Mouse (Mus musculus): ENCODE data around the gene Ubxn6. TPM values are rescaled to one million over a fixed set of nuclear protein-coding genes. Genes with fewer than 3 reads are reported as not detected.
A peak's percentile ranks its signal among the peaks of the same experiment; 100 is the strongest.
"Not testable (repeated sequence)": the region's sequence is repeated elsewhere in the genome, so short reads cannot be mapped to it uniquely, and the experiment has no call there.

Gene Ubxn6
- total RNA-seq (2017) = 38.0 to 40.4 TPM (median 38.5 TPM) in 3 replicates

DNA sequence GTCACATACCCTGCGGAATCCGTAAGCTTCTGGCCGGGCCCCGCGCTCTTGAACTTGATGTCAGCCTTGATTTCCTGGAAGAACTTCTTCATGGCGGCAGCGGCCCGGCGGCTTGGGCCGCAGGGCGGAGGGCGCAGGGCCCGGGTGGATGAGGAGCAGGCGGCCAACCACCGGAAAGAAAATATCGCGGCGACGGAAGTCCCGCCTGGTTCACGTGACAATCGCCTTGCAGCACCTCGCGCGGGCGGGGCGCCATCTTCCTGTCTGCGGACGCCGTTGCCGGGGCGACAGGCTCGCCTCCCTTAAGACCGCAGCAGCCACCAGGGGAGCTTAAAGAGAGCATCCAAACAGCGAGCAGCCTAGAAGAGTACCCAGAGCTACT is at the start of gene Ubxn6:
TSS of gene Ubxn6 (minus strand) at position 202 of the 382 bp plus-strand sequence.
- peak; percentile 41 for ATAC-seq (replicated peaks; ENCODE audit: insufficient number of reproducible peaks, low FRiP score, low TSS enrichment, poor library complexity, severe bottlenecking)

DNA sequence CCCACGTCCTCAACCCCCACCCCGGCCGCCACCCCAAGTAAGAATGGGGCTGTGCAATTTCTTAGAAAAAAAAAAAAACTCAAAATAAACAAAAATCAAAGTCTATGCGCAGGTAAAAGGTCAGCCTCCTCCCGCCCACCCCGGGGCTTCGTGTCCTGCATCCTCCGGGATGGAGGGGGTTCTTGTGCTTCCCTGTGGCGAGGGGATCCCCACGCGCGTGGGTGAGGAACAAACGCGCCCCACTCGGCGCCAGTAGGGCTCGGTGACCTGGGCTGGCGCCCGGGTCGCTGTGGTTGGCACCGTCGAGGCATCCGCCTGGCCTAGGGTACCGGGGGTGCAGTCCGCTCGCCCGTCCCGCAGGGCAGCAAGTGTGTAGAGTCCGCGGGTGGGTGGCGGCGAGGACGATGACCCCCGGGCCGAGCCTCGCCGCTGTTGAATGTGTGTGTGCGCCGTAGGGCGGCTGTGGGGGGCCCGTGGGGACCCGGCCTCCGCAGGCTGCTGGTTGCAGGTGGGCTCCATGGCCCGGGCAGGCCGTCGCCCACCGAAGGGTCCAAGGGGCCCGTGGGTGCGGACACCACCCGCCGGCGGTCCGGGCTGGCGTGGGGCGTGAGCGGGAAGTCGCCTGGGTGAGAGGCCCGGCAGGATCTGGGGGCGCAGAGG is 49.0 kb upstream of the Ubxn6 start:
- no peak for ATAC-seq (replicated peaks; ENCODE audit: insufficient number of reproducible peaks, low FRiP score, low TSS enrichment, poor library complexity, severe bottlenecking)

GRCm38 (mm10) chr17:56123161-56123560 is 48.3 kb upstream of the Ubxn6 start:
- no peak for ATAC-seq (replicated peaks; ENCODE audit: insufficient number of reproducible peaks, low FRiP score, low TSS enrichment, poor library complexity, severe bottlenecking)

DNA sequence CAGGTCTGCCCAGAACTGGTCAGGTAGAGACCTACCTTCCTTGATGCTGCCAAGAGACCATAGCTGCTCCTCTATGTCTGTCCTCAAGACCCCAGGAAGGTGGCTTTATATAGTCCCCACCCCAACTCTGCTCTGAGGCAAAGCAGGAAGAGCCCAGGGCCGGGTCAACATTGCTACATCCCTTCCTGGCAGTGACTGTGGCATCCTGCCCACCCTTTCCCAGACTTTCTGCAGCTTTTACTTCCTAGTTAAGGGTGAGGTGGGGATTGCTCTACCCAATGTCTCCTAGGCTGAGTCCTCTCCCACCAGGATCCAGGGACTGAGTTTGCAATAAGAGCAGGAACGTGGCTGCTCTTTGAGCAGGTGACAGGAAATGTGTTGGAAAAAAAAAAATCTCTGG is 47.0 kb upstream of the Ubxn6 start, which contains the start of gene Lrg1:
TSS of gene Lrg1 (minus strand) at position 176 of the 400 bp plus-strand sequence.
- ATAC-seq (replicated peaks; ENCODE audit: insufficient number of reproducible peaks, low FRiP score, low TSS enrichment, poor library complexity, severe bottlenecking) = no peak

DNA sequence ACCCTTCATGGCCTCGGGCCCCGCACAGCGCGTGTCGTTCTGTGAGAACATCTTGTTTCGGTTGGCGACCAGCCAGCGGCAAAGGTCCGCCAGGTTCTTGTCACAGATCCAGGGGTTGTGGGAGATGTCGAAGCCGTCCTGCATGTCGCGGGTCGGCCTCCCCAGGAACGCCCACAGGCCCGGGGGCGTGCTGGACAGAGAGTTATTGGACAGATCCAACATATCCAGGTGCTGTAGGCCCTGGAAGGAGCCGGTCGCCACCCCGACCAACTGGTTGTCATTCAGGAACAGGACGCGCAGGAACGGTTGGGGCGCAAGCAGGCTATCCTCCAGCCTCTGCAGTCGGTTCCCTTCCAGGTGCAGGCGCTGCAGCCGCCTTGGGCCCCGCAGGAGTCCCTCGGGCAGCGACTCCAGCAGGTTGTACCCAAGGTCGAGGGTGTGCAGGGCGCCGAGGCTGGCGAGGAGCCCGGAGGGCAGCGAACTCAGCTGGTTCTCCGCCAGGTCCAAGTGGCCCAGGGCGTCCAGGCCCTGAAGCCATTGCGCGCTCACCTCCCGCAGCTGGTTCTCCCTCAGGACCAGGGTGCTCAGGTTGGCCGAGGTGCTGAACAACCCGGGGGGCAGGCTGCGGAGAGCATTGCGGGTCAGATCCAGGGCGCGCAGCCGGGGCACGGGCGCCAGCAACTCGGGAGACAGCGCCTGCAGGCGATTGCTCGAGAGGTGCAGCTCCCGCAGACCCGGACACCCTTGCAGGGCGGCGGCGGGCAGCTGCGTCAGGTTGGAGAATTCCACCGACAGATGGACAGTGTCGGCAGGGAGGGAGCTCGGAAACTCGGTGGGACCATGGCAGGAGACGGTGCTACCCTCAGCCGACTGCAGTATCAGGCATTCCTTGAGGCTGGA is 45.4 kb upstream of the Ubxn6 start:
- ATAC-seq (replicated peaks; ENCODE audit: insufficient number of reproducible peaks, low FRiP score, low TSS enrichment, poor library complexity, severe bottlenecking) = no peak

DNA sequence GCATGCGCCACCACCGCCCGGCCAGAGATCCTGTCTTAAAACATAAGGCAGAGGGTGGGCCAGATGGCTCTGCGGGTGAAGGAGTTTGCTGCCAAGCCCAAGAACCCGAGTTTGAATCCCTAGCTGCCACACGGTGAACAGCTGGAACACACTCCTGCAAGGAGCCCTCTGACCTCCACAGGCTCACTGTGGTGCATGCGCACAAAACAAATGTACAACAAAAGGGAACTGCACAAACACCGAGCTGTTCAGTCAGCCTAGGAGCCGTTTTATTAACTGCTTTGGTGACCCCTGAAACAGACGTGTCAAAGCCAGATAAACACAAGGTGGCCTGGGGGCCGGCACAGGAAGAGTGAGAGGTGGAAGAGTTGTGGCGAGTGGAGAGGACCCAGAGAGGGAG is 44.6 kb upstream of the Ubxn6 start:
- ATAC-seq (replicated peaks; ENCODE audit: insufficient number of reproducible peaks, low FRiP score, low TSS enrichment, poor library complexity, severe bottlenecking) = no peak

DNA sequence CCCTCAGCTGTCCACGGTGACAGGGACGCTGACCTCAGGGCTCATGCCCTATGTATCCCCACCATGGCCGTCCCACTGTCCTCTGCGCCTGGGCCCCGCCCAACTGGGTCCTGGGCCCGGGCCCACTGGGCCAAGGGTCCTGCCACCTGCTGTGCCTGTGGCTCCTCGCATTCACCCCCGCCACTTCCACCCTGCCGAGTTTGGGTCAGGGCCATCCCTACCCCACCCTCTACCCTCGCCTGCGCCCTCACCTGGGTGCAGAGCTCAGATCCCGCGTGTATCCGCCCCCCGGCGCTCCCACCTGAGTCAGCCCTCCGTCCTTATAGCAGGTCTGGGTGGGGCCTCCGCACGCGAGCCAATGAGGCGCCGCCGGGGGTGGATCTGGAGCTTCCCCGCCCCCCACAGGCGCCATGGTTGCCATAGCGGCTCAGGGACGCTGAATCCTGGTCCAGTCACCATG is 42.5 kb upstream of the Ubxn6 start, which contains the start of gene Plin5:
TSS of gene Plin5 (minus strand) at position 346 of the 460 bp plus-strand sequence.
- ATAC-seq (replicated peaks; ENCODE audit: insufficient number of reproducible peaks, low FRiP score, low TSS enrichment, poor library complexity, severe bottlenecking) = no peak

DNA sequence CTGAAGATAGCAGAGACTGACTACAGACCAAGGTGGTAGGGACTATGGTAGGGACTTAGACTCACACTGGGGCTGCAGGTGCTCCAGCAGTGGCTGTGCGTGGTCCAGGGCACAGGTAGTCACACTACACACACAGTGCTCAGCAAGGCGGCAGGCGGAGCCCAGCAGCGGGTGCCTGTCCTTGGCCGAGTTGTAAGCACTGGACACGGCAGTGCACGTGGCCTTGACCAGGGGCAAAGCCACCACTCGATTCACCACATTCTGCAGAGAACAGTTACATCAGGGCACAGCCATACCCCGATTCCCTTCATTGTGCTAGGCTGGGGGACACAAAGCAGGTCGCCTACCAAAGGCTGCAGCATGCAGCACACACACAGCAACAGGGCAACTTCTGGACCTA is 41.4 kb upstream of the Ubxn6 start:
- no peak for ATAC-seq (replicated peaks; ENCODE audit: insufficient number of reproducible peaks, low FRiP score, low TSS enrichment, poor library complexity, severe bottlenecking)

GRCm38 (mm10) chr17:56112743-56113142 is 37.9 kb upstream of the Ubxn6 start:
- ATAC-seq (replicated peaks; ENCODE audit: insufficient number of reproducible peaks, low FRiP score, low TSS enrichment, poor library complexity, severe bottlenecking) = no peak

- peak; percentile 50; the same call in 1 of the 2 replicates for ATAC-seq (replicated peaks; ENCODE audit: insufficient number of reproducible peaks, low FRiP score, low TSS enrichment, poor library complexity, severe bottlenecking)
Measured at GRCm38 (mm10) chr17:56111864-56112263, 37.0 kb upstream of the Ubxn6 start.

DNA sequence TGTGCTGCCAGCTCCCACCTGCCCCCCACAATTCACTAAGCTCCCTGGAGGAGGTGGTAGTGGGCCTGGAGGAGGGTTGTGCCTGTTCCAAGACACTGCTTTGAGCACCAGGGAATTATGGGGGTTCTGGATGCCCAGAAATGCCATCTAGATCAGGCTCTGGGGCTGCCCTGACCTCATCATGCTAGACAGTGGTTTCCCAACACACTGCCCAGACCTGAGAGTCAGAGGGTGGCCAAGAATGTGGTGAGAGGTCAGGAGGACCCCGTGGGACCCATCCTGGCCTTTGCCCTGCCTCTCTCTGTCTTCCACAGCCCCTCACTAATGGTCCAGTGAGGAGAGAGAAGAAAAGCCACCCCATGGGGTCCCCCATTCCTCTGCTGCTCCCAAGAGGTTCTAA is 36.2 kb upstream of the Ubxn6 start:
- ATAC-seq (replicated peaks; ENCODE audit: insufficient number of reproducible peaks, low FRiP score, low TSS enrichment, poor library complexity, severe bottlenecking) = no peak

GRCm38 (mm10) chr17:56110571-56110970 is 35.7 kb upstream of the Ubxn6 start:
- ATAC-seq (replicated peaks; ENCODE audit: insufficient number of reproducible peaks, low FRiP score, low TSS enrichment, poor library complexity, severe bottlenecking) = no peak

DNA sequence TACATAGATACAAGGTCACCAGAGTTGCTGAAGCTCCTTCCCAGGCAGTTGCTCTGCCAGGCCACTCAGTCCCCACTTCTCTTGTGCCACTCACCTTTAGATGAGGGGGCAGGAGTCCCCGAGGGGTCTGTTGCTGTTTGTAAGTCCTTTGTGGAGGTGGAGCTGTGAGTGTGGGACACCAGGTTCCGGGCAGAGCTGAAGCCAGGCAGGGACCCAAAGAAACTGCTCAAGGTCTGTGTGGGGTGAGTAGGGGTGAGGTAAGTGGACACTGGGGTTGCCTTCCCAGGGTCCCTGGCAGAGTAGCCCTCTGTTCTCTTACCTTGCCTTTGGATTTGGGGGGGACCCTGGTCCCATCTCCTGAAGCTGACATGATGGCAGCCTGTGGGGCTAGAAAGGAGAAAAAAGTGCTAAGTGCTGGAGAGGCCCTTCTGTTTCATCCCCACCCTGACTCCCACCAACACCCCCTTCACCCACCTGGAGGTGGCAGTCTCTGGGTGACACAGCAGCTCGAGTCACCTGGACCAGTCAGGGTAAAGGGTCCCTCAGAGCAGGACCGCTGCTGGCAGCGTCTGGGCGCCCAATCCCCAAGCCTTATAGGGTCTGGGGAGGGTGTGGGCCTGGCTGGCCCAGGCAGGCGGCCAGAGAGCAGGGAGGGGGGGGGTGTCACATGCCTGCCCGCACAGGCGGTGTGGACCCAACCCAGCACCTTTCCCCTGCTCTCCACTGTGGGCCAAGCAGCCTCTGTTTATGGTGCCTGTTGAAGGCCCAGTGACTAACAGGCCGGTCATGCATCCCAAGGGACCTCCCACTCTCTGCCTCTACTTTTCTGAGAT is 34.6 kb upstream of the Ubxn6 start, which contains the start of gene Plin4:
TSS of gene Plin4 (minus strand) at position 585 of the 833 bp plus-strand sequence.
- no peak for ATAC-seq (replicated peaks; ENCODE audit: insufficient number of reproducible peaks, low FRiP score, low TSS enrichment, poor library complexity, severe bottlenecking)

- no peak for ATAC-seq (replicated peaks; ENCODE audit: insufficient number of reproducible peaks, low FRiP score, low TSS enrichment, poor library complexity, severe bottlenecking)
Measured at GRCm38 (mm10) chr17:56108334-56109044, 33.7 kb upstream of the Ubxn6 start.

DNA sequence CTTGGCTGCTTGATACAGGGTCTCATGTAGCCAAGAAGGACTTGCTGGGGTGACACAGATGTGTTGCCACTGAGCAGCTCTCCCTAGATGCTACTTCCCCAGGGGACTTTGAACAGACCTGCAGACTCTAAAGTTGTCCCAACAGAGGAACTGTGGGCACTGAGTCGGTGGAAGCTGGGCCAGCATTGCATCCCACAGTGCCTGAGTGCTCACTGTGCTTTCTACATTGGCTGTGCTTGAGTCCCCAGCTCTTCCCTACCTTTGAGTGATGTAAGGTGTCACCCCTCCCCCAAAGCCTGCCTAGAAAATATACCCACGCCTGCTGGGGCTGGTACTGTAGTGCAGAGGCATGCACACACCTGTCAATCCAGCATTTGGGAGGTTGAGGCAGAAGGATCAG is 32.9 kb upstream of the Ubxn6 start:
- no peak for ATAC-seq (replicated peaks; ENCODE audit: insufficient number of reproducible peaks, low FRiP score, low TSS enrichment, poor library complexity, severe bottlenecking)

DNA sequence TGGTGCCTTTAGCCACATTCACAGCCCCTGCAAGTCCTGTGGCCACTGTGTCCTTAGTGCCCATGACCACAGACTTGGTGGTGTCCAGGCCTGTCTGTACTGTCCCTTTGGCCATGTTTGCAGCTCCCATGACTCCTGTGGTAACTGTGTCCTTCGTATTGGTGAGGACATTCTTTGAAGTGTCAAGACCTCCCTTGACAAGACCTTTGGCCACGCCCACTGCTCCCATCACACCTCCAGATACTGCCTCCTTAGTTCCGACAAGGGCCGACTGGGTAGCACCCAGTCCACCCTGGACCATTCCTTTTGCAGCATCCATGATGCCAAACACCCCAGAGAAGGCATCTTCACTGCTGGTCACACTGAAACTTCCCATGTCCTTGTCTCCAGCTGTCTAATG is 32.2 kb upstream of the Ubxn6 start:
- no peak for ATAC-seq (replicated peaks; ENCODE audit: insufficient number of reproducible peaks, low FRiP score, low TSS enrichment, poor library complexity, severe bottlenecking)

DNA sequence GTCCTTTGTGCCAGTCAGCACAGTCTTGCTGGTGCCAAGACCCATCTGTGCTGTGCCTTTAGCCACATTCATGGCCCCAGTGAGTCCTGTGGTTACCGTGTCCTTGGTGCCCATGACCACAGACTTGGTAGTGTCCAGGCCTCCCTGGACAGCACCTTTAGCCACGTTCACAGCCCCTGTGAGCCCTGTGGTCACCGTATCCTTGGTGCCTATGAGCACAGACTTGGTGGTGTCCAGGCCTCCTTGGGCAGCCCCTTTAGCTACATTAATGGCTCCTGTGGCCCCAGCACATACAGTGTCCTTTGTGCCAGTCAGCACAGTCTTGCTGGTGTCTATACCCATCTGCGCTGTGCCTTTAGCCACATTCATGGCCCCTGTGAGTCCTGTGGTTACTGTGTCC is 31.6 kb upstream of the Ubxn6 start:
- not testable (repeated sequence) for ATAC-seq (replicated peaks; ENCODE audit: insufficient number of reproducible peaks, low FRiP score, low TSS enrichment, poor library complexity, severe bottlenecking)

- ATAC-seq (replicated peaks; ENCODE audit: insufficient number of reproducible peaks, low FRiP score, low TSS enrichment, poor library complexity, severe bottlenecking) = not testable (repeated sequence)
Measured at GRCm38 (mm10) chr17:56104821-56105220, 30.0 kb upstream of the Ubxn6 start.

Measured in monocyte, adult 5-6 weeks (primary cell).